Mouse (Mus musculus): ENCODE results near the gene Hspg2. TPM values are rescaled to one million over a fixed set of nuclear protein-coding genes. Genes with fewer than 3 reads are reported as not detected.
A peak's percentile ranks its signal among the peaks of the same experiment; 100 is the strongest.

Hspg2 gene
- polyA plus RNA-seq, 1 experiment from 2014 or later: 44.1 TPM

DNA sequence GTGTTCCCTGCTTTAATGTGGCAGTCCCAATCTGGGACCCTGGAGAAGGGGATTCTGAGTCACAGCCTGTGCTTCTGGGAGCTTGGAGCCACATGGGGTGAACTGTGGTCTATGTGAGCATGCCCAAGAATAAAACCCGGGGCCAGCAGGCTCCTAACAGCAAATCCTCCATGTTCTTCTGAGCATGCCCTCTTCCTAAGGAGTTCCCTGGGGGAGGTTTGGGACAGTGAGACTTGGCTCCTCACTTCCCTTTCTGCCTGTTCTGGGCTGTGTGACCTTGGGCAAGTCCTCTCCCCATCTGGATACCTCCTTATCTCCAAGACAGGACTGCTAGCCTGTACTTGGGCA is 12.4 kb downstream of the Hspg2 start:
- Histone ChIP-seq H3K27me3 (ENCODE audit: control insufficient read depth, insufficient read depth, low read length) (no peaks in the 10 kb centered on the region), H3K4me2 (replicated peaks; ENCODE audit: low read depth, low read length) (peak overlapping the region; percentile 19; the same call in 1 of the 2 replicates), H3K9ac (replicated peaks; ENCODE audit: low read depth, low read length) (no peak overlapping the region), H3K4me1 (ENCODE audit: control insufficient read depth, insufficient read depth, low read length) (peaks cover 88% of the 10 kb centered on the region), H3K4me3 (ENCODE audit: low read depth, low read length) (no peak overlapping the region), H3K36me3 (ENCODE audit: control insufficient read depth, insufficient read depth, low read length) (no peaks in the 10 kb centered on the region), H3K27ac (ENCODE audit: low read length) (peak overlapping the region; percentile 77), H3K9me3 (ENCODE audit: control insufficient read depth, low read depth, low read length) (no peaks in the 10 kb centered on the region)
- no peak for ATAC-seq (ENCODE audit: insufficient number of reproducible peaks, insufficient read depth, low FRiP score, low read depth)
- WGBS: 30% methylated on average over 1 of the region's 1 CpGs

DNA sequence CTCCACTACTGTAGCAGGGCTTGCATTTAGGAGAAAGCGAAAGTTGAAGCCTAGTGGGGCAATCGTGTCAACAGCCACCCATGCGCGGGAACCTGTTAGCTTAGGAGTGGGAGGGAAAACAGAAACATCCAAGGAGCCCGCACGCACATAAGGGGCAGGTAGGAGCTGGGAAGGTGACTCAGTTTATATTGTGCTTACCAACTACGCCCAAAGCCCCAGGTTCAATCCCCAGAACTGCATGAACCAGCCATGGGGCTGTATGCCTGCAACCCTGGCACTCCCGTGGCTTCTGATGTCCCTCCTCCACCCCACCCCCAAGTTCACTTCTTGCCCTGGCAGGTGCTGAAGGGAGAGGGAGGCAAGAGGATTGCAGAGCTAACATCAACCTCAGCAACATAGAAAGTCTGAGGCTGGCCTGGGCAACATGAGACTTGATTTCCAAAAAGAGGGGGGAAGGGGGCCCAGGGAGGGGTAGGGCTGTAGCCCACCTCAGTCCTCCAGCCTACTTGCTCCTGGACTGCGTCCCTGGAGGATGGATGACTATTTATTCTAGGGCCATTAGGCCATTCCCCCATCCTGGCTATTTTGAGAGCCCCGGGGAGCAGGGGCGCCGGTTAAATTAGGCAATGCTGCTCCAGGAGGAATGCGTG is 12.9 kb downstream of the Hspg2 start:
- Histone ChIP-seq H3K36me3 (ENCODE audit: control insufficient read depth, insufficient read depth, low read length) (no peaks in the 10 kb centered on the region), H3K27me3 (ENCODE audit: control insufficient read depth, insufficient read depth, low read length) (no peaks in the 10 kb centered on the region), H3K27ac (ENCODE audit: low read length) (peak overlapping the region; percentile 77), H3K9me3 (ENCODE audit: control insufficient read depth, low read depth, low read length) (no peaks in the 10 kb centered on the region), H3K4me3 (ENCODE audit: low read depth, low read length) (no peak overlapping the region), H3K4me1 (ENCODE audit: control insufficient read depth, insufficient read depth, low read length) (peaks cover 88% of the 10 kb centered on the region), H3K4me2 (replicated peaks; ENCODE audit: low read depth, low read length) (0 out of 2 replicates have a peak overlapping the region, but pooled peaks have one; percentile 19), H3K9ac (replicated peaks; ENCODE audit: low read depth, low read length) (no peak overlapping the region)
- WGBS: 33% methylated on average over 13 of the region's 13 CpGs
- no peak for ATAC-seq (ENCODE audit: insufficient number of reproducible peaks, insufficient read depth, low FRiP score, low read depth)

DNA sequence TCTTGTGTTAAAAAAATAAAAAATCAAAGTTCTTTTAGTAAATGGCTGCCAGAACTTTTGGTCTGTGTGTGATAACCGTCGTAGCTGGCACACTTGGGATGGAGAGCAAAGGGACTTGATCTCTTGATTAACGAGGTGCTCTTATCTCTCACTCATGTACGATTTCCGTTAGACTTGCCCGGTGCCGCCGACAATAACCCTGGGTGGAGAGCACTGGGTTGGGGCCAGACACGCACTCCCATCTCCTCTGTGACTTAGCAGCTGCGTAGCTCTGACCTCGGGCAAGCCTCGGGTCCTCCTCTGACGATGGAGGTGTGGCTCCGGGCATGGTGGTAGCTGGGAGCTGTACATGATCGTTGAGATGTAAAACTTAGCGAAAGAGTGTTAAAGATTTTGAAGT is 15.3 kb downstream of the Hspg2 start:
- ATAC-seq (ENCODE audit: insufficient number of reproducible peaks, insufficient read depth, low FRiP score, low read depth): no peak
- Histone ChIP-seq H3K4me1 (ENCODE audit: control insufficient read depth, insufficient read depth, low read length) (peaks cover 88% of the 10 kb centered on the region), H3K27ac (ENCODE audit: low read length) (peak overlapping the region; percentile 66; the same call in 1 of the 2 replicates), H3K36me3 (ENCODE audit: control insufficient read depth, insufficient read depth, low read length) (no peaks in the 10 kb centered on the region), H3K9me3 (ENCODE audit: control insufficient read depth, low read depth, low read length) (no peaks in the 10 kb centered on the region), H3K27me3 (ENCODE audit: control insufficient read depth, insufficient read depth, low read length) (no peaks in the 10 kb centered on the region), H3K9ac (replicated peaks; ENCODE audit: low read depth, low read length) (no peak overlapping the region), H3K4me2 (replicated peaks; ENCODE audit: low read depth, low read length) (no peak overlapping the region), H3K4me3 (ENCODE audit: low read depth, low read length) (no peak overlapping the region)
- 38% methylated on average over 16 of the region's 16 CpGs for WGBS

DNA sequence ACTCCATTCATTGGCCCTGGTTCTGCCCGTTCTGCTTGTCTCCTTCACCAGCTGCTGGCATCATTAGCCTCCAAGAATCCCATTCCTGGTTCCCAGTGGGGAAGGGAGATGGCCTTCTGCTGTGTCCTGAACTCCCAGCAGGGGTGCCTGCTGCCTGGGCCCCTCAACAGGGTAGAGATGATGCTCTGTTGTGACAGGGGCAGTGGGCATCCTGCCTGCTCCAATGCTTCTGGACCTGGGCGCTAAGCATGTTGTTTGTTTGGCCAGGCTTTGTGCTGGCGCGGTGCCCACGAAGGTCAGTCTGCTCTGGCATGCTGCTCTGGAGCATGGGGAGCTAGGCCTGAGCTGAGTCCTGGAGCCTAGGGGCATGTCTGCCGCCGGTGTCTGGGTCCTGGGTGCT is 16.0 kb downstream of the Hspg2 start:
- no peaks in the 10 kb centered on the region for H3K36me3 ChIP-seq (ENCODE audit: control insufficient read depth, insufficient read depth, low read length)
- WGBS: 74% methylated on average over 7 of the region's 7 CpGs
- peaks cover 88% of the 10 kb centered on the region for H3K4me1 ChIP-seq (ENCODE audit: control insufficient read depth, insufficient read depth, low read length)
- no peak for ATAC-seq (ENCODE audit: insufficient number of reproducible peaks, insufficient read depth, low FRiP score, low read depth)
- H3K27ac ChIP-seq (ENCODE audit: low read length): peak overlapping the region; percentile 66; the same call in 1 of the 2 replicates
- H3K9ac ChIP-seq (replicated peaks; ENCODE audit: low read depth, low read length): no peak overlapping the region
- no peaks in the 10 kb centered on the region for H3K27me3 ChIP-seq (ENCODE audit: control insufficient read depth, insufficient read depth, low read length)
- H3K9me3 ChIP-seq (ENCODE audit: control insufficient read depth, low read depth, low read length): no peaks in the 10 kb centered on the region
- H3K4me3 ChIP-seq (ENCODE audit: low read depth, low read length): no peak overlapping the region
- H3K4me2 ChIP-seq (replicated peaks; ENCODE audit: low read depth, low read length): no peak overlapping the region

DNA sequence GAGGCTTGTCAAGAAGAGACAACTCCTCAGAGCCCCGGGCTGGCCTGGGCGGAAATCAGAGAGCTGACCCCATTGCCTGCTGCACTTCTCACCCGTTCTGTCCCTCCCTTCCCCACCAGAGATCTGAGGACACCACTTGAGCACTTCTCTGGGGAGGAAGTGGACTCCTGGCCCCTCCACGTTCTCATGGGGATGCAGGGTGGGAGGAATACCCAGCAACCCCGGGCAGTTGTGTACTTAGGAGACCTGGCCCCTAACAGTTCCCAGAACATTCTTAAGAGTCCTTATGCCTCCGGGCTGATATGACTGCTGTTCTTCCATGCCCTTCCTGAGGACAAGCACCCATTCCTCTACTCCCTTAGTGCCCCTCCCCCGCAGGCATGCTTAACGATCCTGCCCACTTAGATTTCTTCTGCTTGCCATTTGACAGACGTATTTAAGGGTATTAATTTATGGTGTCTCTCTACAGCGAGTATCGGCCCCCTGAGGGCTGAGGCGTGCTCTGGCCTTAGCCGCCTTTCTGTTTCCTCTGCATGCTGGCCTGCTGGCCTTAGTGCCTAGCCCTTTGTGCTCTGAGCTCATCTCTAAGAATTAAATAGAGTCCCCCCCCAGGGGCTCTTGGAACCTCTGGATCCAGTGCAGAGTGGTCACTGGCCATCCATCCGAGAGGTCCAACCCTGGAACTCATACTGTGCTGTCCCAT is 16.8 kb downstream of the Hspg2 start:
- no peaks in the 10 kb centered on the region for H3K27me3 ChIP-seq (ENCODE audit: control insufficient read depth, insufficient read depth, low read length)
- WGBS: 25% methylated on average over 14 of the region's 14 CpGs
- H3K9ac ChIP-seq (replicated peaks; ENCODE audit: low read depth, low read length): no peak overlapping the region
- no peak overlapping the region for H3K4me2 ChIP-seq (replicated peaks; ENCODE audit: low read depth, low read length)
- no peak for ATAC-seq (ENCODE audit: insufficient number of reproducible peaks, insufficient read depth, low FRiP score, low read depth)
- peaks cover 82% of the 10 kb centered on the region for H3K4me1 ChIP-seq (ENCODE audit: control insufficient read depth, insufficient read depth, low read length)
- H3K36me3 ChIP-seq (ENCODE audit: control insufficient read depth, insufficient read depth, low read length): no peaks in the 10 kb centered on the region
- no peak overlapping the region for H3K4me3 ChIP-seq (ENCODE audit: low read depth, low read length)
- H3K9me3 ChIP-seq (ENCODE audit: control insufficient read depth, low read depth, low read length): no peaks in the 10 kb centered on the region
- H3K27ac ChIP-seq (ENCODE audit: low read length): peak overlapping the region; percentile 96; the same call in 1 of the 2 replicates

DNA sequence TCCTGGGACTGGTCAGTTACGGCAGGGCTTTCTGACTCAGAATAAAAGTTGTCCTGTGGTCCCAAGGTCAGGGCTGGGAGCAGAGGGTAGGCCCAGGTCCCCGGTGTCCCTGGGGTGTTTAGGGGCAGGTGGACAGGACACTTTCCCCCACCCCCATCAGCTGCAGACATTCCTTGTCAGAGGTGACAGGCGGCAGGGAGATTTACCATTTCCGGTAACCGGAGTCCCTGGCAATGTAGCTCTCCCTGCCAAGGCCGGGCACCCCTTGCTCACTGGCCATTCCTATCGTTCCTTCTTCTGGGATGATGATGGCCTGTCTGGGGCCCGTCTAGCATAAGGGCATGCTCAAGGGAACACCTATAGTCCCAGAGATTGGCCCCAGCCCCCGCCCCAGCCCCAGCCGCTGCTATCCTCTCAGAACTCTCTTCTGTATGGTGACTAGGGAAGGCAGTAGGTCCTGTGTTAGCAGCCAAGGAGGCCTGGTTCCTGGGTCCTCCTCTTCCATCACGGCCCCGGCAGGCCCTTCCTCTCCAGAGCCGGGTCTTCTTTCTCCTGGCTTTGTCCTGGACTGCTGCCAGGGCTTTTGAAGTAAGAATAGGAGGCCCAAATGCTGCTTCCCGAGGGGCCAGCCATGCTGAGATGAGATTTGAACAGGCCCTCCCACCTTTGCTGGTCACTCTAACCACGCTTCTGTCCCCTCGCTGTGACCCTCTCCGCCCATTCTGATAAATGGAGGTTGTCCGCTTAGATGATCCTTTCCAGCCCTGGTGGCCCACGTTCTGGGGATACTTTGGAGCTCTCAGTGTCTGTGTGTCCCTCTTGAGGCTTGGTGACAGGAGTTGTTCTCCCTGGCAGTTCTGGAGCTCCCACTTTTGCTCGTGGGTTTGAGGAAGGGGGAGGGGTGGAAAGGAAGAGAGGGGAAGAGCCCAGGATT is 17.8 kb downstream of the Hspg2 start:
- H3K4me2 ChIP-seq (replicated peaks; ENCODE audit: low read depth, low read length): peak overlapping the region; percentile 8; the same call in 1 of the 2 replicates
- no peaks in the 10 kb centered on the region for H3K27me3 ChIP-seq (ENCODE audit: control insufficient read depth, insufficient read depth, low read length)
- H3K36me3 ChIP-seq (ENCODE audit: control insufficient read depth, insufficient read depth, low read length): no peaks in the 10 kb centered on the region
- peaks cover 74% of the 10 kb centered on the region for H3K4me1 ChIP-seq (ENCODE audit: control insufficient read depth, insufficient read depth, low read length)
- WGBS: 31% methylated on average over 20 of the region's 20 CpGs
- no peak for ATAC-seq (ENCODE audit: insufficient number of reproducible peaks, insufficient read depth, low FRiP score, low read depth)
- H3K9ac ChIP-seq (replicated peaks; ENCODE audit: low read depth, low read length): no peak overlapping the region
- H3K9me3 ChIP-seq (ENCODE audit: control insufficient read depth, low read depth, low read length): no peaks in the 10 kb centered on the region
- peak overlapping the region; percentile 96 for H3K27ac ChIP-seq (ENCODE audit: low read length)
- H3K4me3 ChIP-seq (ENCODE audit: low read depth, low read length): no peak overlapping the region

DNA sequence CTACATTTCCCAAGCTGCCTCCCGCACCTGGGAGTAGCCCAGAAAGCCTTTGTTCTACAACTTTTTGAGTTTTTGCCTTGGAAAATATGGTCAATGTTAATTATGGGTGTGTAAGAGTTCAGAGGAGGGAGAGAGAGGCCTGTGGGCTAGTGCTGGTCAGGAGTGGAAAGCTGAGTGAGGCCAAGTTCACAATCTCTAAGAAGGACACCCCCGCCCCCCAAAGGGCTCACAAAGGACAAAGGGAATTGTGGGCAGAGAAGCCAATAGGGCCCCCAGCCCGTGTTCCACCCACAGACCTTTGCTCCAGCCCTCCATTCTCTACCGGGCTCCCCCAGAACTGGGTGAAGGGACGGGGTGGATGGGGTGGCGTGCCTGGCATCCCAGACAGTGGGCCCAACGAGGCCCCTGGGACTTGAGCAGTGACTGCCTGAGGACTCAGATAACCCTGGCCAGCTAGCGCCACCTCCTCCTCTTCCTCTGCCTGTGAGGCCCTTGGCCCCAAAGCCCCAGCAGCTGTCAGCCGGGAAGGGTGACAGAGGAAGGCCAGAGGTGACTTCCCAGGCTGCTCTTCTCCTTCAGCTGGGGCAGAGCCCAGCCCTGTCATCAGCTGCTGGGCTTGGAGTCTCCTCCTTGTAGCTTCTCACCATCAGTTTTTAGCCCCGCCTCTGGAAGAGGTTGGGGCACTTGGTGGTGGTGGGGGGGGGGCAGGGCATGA is 18.9 kb downstream of the Hspg2 start:
- Histone ChIP-seq H3K9ac (replicated peaks; ENCODE audit: low read depth, low read length) (no peak overlapping the region; the same call in 1 of the 2 replicates), H3K36me3 (ENCODE audit: control insufficient read depth, insufficient read depth, low read length) (no peaks in the 10 kb centered on the region), H3K4me2 (replicated peaks; ENCODE audit: low read depth, low read length) (no peak overlapping the region; the same call in 1 of the 2 replicates), H3K9me3 (ENCODE audit: control insufficient read depth, low read depth, low read length) (no peaks in the 10 kb centered on the region), H3K27me3 (ENCODE audit: control insufficient read depth, insufficient read depth, low read length) (no peaks in the 10 kb centered on the region), H3K4me3 (ENCODE audit: low read depth, low read length) (no peak overlapping the region), H3K4me1 (ENCODE audit: control insufficient read depth, insufficient read depth, low read length) (peaks cover 63% of the 10 kb centered on the region), H3K27ac (ENCODE audit: low read length) (peak overlapping the region; percentile 96)
- ATAC-seq (ENCODE audit: insufficient number of reproducible peaks, insufficient read depth, low FRiP score, low read depth): no peak
- WGBS: 36% methylated on average over 10 of the region's 10 CpGs

DNA sequence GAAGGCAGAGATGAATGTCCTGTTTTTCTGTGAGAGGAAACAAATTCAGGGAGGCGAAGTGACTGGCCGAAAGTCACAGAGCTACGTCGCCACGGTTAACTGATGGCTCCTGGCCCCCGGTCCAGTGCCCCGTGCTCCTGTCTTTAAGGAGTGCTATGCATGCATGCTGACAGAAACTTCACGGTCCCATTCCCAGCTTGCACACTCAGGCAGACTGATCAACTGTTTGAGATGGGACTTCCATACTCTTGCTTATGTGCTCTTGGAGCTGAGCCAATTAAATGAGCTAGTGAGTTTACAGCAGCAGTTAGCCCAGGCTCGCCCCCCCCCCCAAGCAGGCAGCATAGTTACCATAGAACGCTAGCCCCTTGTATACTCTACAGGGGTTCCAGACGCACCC is 19.5 kb downstream of the Hspg2 start:
- peak overlapping the region; percentile 96 for H3K27ac ChIP-seq (ENCODE audit: low read length)
- H3K9me3 ChIP-seq (ENCODE audit: control insufficient read depth, low read depth, low read length): no peaks in the 10 kb centered on the region
- WGBS: 26% methylated on average over 11 of the region's 11 CpGs
- no peak overlapping the region for H3K9ac ChIP-seq (replicated peaks; ENCODE audit: low read depth, low read length)
- H3K4me3 ChIP-seq (ENCODE audit: low read depth, low read length): no peak overlapping the region
- no peaks in the 10 kb centered on the region for H3K27me3 ChIP-seq (ENCODE audit: control insufficient read depth, insufficient read depth, low read length)
- peaks cover 63% of the 10 kb centered on the region for H3K4me1 ChIP-seq (ENCODE audit: control insufficient read depth, insufficient read depth, low read length)
- no peak overlapping the region; the same call in 1 of the 2 replicates for H3K4me2 ChIP-seq (replicated peaks; ENCODE audit: low read depth, low read length)
- no peaks in the 10 kb centered on the region for H3K36me3 ChIP-seq (ENCODE audit: control insufficient read depth, insufficient read depth, low read length)
- no peak for ATAC-seq (ENCODE audit: insufficient number of reproducible peaks, insufficient read depth, low FRiP score, low read depth)
